Comparison of ENCODE assay signal across 32 mouse cellular contexts in the genomic region with DNA sequence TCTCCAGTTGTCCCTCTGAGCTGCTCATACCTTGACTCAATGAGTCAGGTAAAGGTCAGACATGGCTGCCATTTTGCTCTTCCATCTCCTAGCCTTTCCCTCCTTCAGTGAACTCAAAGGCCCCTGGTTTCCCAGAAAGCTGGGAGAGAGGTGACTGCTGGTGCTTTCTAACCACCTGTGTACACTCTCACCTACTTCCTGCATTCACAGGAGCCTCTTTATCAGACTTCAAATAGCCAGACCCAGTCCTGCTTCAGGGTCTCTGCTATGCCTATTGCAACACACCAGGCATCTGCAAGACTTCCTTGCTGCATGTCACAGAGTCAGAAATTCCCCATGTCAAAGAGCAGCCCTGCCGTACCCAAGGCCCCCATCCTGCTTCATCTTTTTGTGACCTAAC. TPM values are rescaled to one million over a fixed set of nuclear protein-coding genes. Genes with fewer than 3 reads are reported as not detected.
"Had no signal": no experiment of that assay in that cellular context is flagged by ENCODE, and none has a peak within 500 bp of the region (broad histone marks: within the 10 kb centered on the region; RNA-seq: fewer than 3 reads in every experiment).

No protein-coding gene starts in this region.

- H3K27ac ChIP-seq: heart, embryonic 10.5 days; hindbrain, embryonic 10.5 days; hindbrain, embryonic 12.5 days; hindbrain, embryonic 14.5 days; kidney, embryonic 15.5 days; kidney, postnatal 0 days; limb, embryonic 13.5 days; limb, embryonic 15.5 days; liver, embryonic 13.5 days had no signal

- H3K9me3 ChIP-seq: heart, embryonic 10.5 days; hindbrain, embryonic 10.5 days; hindbrain, embryonic 12.5 days; kidney, embryonic 15.5 days; limb, embryonic 13.5 days; limb, embryonic 15.5 days; liver, embryonic 13.5 days had no signal

- H3K36me3 ChIP-seq: heart, embryonic 10.5 days; heart, embryonic 12.5 days; hindbrain, embryonic 10.5 days; hindbrain, embryonic 12.5 days; kidney, embryonic 15.5 days; limb, embryonic 13.5 days; limb, embryonic 15.5 days; liver, embryonic 13.5 days had no signal

- H3K9ac ChIP-seq: heart, embryonic 12.5 days; hindbrain, embryonic 12.5 days; hindbrain, embryonic 14.5 days; kidney, embryonic 15.5 days; limb, embryonic 13.5 days; limb, embryonic 15.5 days; liver, embryonic 13.5 days had no signal

- H3K4me2 ChIP-seq: heart, embryonic 12.5 days; hindbrain, embryonic 12.5 days; hindbrain, embryonic 14.5 days; kidney, embryonic 15.5 days; limb, embryonic 13.5 days; limb, embryonic 15.5 days; liver, embryonic 13.5 days had no signal

- DNase-seq: gastrocnemius, postnatal 14 days; gastrocnemius, postnatal 36 days; heart, adult 18-20 months; heart, postnatal 10 days; heart, postnatal 4 days; kidney, adult 11 months; kidney, adult 2 months; kidney, adult 9 months; kidney, postnatal 14 days; kidney, postnatal 36 days; layer of hippocampus, adult 9-11 months; layer of hippocampus, postnatal 36 days; left cerebral cortex, postnatal 4 days; liver, embryonic 13.5 days had no signal

- H3K4me1 ChIP-seq: heart, embryonic 10.5 days; heart, embryonic 12.5 days; hindbrain, embryonic 12.5 days; kidney, embryonic 15.5 days; limb, embryonic 13.5 days; limb, embryonic 15.5 days; liver, embryonic 13.5 days had no signal

- H3K27me3 ChIP-seq: heart, embryonic 12.5 days; hindbrain, embryonic 12.5 days; kidney, embryonic 15.5 days; limb, embryonic 13.5 days; limb, embryonic 15.5 days; liver, embryonic 13.5 days had no signal

- ATAC-seq: hindbrain, embryonic 16.5 days; inflammation-experienced regulatory T-cells, adult 6 months had no signal

- H3K4me3 ChIP-seq: heart, embryonic 10.5 days; heart, embryonic 12.5 days; hindbrain, embryonic 10.5 days; hindbrain, embryonic 12.5 days; kidney, embryonic 15.5 days; limb, embryonic 13.5 days; limb, embryonic 15.5 days; liver, embryonic 13.5 days had no signal

RNA-seq across cellular contexts. Expression of a gene that starts 30.9 kb away (rescaled TPM):
- total RNA-seq: gastrocnemius, postnatal 14 days; heart, adult 18-20 months; heart, adult 8-10 months; heart, postnatal 10 days; heart, postnatal 25 days; layer of hippocampus, adult 18-20 months; layer of hippocampus, postnatal 14 days; layer of hippocampus, postnatal 36 days; left cerebral cortex, postnatal 10 days had no signal
- polyA plus RNA-seq: gonadal fat pad, adult 2 months; heart, embryonic 14.5 days; hindbrain, embryonic 10.5 days; hindbrain, embryonic 12.5 days; hindbrain, embryonic 16.5 days; inflammation-experienced regulatory T-cells, adult 6 months had no signal
